Mouse (Mus musculus): Measurements from ENCODE around the gene Bbs2.

DNA sequence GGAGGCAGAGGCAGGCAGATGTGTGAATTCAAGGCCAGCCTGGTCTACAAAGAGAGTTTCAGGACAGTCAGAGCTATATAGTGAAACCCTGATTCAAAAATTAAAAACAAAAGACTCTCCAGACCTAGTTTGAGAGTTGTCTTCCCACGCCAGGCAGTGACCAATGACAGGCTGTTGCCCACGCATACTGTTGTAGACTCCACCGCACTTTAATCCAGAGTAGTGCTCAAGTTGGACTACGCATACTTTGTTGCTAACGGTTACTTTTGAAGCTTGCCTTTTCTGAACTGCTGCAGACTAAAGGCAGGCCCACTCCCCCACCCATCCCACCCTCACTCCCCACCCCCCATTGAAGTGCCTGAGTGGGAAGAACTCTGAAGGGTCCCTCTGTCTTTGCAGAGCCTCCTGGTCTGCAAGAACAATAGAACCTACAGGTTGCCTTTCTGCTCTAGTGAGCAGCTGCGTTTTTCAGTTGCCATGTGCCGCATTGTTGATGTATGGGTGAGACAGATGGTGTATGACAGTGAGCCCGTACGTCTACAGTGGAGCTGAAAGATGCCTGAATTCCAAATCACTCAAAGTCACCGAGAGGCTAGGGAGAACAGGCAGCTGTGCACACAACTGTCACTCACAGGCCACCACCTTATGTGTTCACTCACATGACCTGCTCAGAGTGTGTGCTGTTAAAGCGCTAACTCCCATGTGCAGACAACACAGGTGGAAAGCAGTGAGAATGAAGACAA lies 32.4 kb downstream of the Bbs2 start:
- TF ChIP-seq CTCF (IDR thresholded peaks at IDR 0.05; ENCODE audit: borderline replicate concordance, control insufficient read depth, extremely low read depth, insufficient read depth, low read length, poor library complexity) (no peak), POLR2A (IDR thresholded peaks at IDR 0.05; ENCODE audit: control insufficient read depth, extremely low read depth, insufficient read depth, low read length, poor library complexity) (no peak)

Data from thymus, adult 2 months (tissue).